Mouse (Mus musculus): ENCODE measurements around the gene Ehd1.
A peak's percentile ranks its signal among the peaks of the same experiment; 100 is the strongest.

DNA sequence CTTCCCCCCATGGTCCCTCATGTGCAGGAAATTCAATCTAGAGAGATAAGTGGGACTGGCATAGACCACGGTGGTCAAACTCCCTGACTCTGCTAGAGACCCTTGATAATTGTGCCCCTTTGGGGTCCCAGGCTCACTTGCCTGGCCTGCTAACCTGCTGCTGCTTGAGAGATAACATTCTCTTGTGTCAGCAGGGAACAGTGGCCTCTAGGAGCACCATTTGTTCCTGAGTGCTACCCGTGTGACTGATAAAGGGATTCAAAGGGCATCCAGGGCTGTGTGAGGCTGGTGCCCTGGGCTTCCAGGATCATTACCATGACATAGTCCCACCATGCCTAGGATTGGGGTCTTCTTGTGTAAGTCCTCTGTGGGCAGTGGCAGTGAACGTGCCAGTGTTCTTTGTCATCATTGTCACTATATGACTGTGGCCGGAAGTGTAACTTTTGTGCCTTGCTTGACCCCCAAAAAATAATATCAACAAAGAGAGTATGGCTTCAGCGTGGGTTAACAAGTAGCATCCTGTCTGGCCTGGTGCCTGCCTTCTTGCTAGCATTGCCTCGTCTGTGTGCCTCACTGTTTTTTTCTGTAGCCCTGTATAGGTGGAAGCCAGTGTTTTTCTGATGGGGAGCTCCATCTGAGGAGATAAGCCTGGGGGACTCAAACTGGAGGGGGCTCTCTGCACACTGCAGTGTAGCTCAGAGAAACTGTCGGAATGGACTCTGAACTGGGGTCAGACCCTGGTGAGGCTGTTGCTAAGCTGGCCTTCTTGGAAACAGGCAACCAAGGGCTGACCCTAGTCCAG, 9.3 kb downstream of the Ehd1 start:
- TF ChIP-seq EP300 (IDR thresholded peaks at IDR 0.05; ENCODE audit: low read depth in 1 of 2, low read length in 2 of 2) (0 out of 4 replicates have a peak, but pooled peaks of 1 of the 2 experiments have one; percentile 23), CTCF (IDR thresholded peaks at IDR 0.05 in 2 of 3, conservative IDR thresholded peaks at IDR 0.05 in 1 of 3; ENCODE audit: control insufficient read depth in 1 of 3, insufficient read depth in 1 of 3, low read depth in 2 of 3, low read length in 3 of 3, poor library complexity in 1 of 3, severe bottlenecking in 1 of 3) (no peak), USF1 (IDR thresholded peaks at IDR 0.05; ENCODE audit: low read depth, low read length) (0 out of 2 replicates have a peak, but pooled peaks have one; percentile 2), ETS1 (IDR thresholded peaks at IDR 0.05; ENCODE audit: low read depth, low read length) (no peak), POLR2A (IDR thresholded peaks at IDR 0.05; ENCODE audit: control insufficient read depth in 1 of 2, insufficient read depth in 1 of 2, low read depth in 1 of 2, low read length in 2 of 2, poor library complexity in 1 of 2) (no peak), KAT2A (conservative IDR thresholded peaks at IDR 0.05; ENCODE audit: low read depth, low read length) (no peak), BHLHE40 (IDR thresholded peaks at IDR 0.05; ENCODE audit: borderline replicate concordance, low read depth, low read length) (0 out of 2 replicates have a peak, but pooled peaks have one; percentile 13), GATA1 (IDR thresholded peaks at IDR 0.05; ENCODE audit: low read depth, low read length) (no peak), MEF2A (IDR thresholded peaks at IDR 0.05; ENCODE audit: extremely low read depth, insufficient replicate concordance, low read depth, low read length, poor library complexity, severe bottlenecking) (no peak), RAD21 (IDR thresholded peaks at IDR 0.05; ENCODE audit: low read depth, low read length) (no peak), CHD1 (IDR thresholded peaks at IDR 0.05; ENCODE audit: low read depth, low read length) (no peak), MAX (IDR thresholded peaks at IDR 0.05; ENCODE audit: low read length) (no peak), ZKSCAN1 (IDR thresholded peaks at IDR 0.05; ENCODE audit: low read depth, low read length) (no peak)
